Mouse (Mus musculus) cerebellum, adult 2 months (tissue): ENCODE results near the gene Cox8b.

Source experiments
- CTCF ChIP-seq: fragments of 200-500 bp; IDR thresholded peaks from 2 replicates; pipeline ENCODE4 v1.5.1; 2011; ENCODE audit warnings: low read depth, mild to moderate bottlenecking, control low read depth, low read length, moderate library complexity, borderline replicate concordance; ENCODE audit not compliant: insufficient read depth
- POLR2A ChIP-seq: fragments of 200-500 bp; IDR thresholded peaks from 2 replicates; pipeline ENCODE4 v1.6.1; 2011; ENCODE audit warnings: low read length, control low read depth, borderline replicate concordance; ENCODE audit not compliant: insufficient read depth

DNA sequence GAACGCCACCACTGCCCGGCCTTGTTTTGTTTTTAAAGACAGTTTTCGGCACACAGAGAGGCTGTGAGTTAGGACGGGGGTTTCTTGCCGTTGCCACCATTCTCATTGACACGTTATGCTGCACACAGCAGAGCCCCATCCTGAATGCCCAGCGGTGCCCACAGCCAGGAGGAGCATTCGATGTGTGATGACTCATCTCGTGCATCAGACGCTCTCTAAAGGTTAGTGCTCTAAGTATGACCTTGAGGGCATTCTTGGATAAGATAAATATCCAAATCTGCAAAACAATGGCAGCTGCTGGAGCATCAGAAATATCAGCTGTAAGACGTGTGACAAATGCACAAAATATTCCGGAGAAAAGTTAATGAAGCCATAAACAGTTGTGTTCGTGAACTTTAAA is 6.9 kb upstream of the Cox8b start:
- no peak for TF ChIP-seq CTCF
- TF ChIP-seq POLR2A = no peak
